Mouse (Mus musculus): ENCODE data around the gene Atp23. TPM values are rescaled to one million over a fixed set of nuclear protein-coding genes. Genes with fewer than 3 reads are reported as not detected.

The Atp23 gene
- total RNA-seq, 1 experiment: 12.1 TPM

DNA sequence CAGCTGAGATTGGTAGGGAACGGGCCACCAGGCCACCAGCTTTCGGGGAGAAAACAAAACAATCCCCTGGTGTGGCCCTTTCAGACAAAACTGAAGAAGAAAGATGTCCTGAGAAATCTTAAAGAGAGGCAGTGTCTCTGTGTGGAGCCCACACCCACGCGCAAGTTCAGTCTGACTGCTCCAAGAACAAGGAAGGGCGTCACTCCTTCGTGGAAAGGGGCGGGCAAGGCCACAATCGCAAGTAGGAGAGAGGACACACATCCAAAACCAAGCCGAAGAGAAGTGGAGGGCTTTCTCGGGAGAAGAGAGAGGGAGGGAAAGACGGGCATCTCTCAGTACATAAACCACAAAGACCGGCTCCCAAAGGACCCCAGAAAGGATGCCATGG is 27.7 kb upstream of the Atp23 start:
- Histone ChIP-seq H3K4me1 (ENCODE audit: control insufficient read depth in 2 of 2, insufficient read depth in 2 of 2, low read length in 2 of 2, poor library complexity in 1 of 2) (peaks cover 15 to 39% of the 10 kb centered on the region in 2 experiments), H3K9ac (ENCODE audit: insufficient read depth, low read depth, low read length, poor library complexity, severe bottlenecking) (peak overlapping the region; percentile 65; the same call in 1 of the 2 replicates), H3K4me3 (ENCODE audit: insufficient read depth in 1 of 2, low read depth in 1 of 2, low read length in 2 of 2, poor library complexity in 1 of 2, severe bottlenecking in 1 of 2) (peak overlapping the region in 1 of 2 experiments; percentile 73; a peak in 3 of 4 replicates), H3K36me3 (ENCODE audit: control insufficient read depth, insufficient read depth, low read length, poor library complexity, severe bottlenecking) (no peaks in the 10 kb centered on the region), H3K27ac (ENCODE audit: insufficient read depth, low read depth, low read length, poor library complexity, severe bottlenecking) (no peak overlapping the region), H3K9me3 (ENCODE audit: control insufficient read depth, insufficient read depth, low read depth, low read length) (no peaks in the 10 kb centered on the region)
- DNase-seq (ENCODE audit: low read depth, low spot score): no peak
- no peak for TF ChIP-seq ZC3H11A (IDR thresholded peaks at IDR 0.05; ENCODE audit: borderline replicate concordance, low read depth, low read length)
- no peak for TF ChIP-seq HCFC1 (IDR thresholded peaks at IDR 0.05; ENCODE audit: borderline replicate concordance, insufficient read depth, low read length)
- TF ChIP-seq CHD2 (IDR thresholded peaks at IDR 0.05; ENCODE audit: low read depth, low read length): no peak
- TF ChIP-seq ZNF384 (IDR thresholded peaks at IDR 0.05; ENCODE audit: low read depth, low read length): no peak
- no peak for TF ChIP-seq MAFK (IDR thresholded peaks at IDR 0.05; ENCODE audit: insufficient read depth, low read depth, low read length)
- in situ Hi-C loops (cut with MboI; ENCODE audit: low sequenced_read_pairs in 2 of 2, unreplicated experiment in 2 of 2): no loop called here

DNA sequence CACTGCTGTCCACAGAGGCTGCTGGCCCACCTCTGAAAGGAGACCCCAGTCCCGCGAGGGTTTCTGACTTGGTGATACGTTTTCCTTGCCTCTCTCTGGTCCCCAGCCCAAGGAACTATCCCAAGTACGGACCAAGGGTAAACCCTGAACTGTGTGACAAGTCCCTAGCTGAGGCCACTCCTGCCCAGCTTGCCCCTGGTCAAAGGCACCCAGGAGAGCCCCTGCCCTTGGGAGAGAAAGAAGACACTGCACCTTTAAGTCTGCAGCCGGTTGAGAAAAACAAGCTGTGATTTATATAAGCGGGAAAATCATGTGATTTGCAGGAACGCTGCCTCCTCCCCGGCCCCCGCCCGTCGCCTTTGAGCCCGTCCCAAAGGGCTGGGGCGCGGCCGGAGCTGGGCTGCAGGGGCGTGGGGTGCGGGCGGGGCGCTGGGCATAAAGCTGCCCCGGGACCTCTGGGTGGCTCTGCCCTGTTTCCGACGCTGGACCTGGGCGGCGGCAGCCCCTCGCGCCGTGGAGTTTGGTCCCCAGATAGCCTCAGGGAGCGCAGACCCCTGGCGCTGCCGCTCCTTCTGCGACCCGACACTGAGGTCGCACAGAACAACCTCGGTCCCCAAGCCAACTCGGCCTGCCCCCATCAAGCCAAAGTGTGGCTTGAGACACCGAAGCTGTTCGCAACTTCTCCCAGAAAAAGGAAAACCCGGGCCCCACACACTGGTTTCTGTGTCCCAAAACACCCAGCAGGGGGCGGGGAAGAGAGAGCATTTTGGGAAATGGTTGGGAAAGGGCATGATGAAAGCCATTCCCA is 27.1 kb upstream of the Atp23 start:
- in situ Hi-C loops (cut with MboI; ENCODE audit: low sequenced_read_pairs in 2 of 2, unreplicated experiment in 2 of 2): no loop called here
- Histone ChIP-seq H3K27ac (ENCODE audit: insufficient read depth, low read depth, low read length, poor library complexity, severe bottlenecking) (no peak overlapping the region; the same call in 1 of the 2 replicates), H3K9ac (ENCODE audit: insufficient read depth, low read depth, low read length, poor library complexity, severe bottlenecking) (peak overlapping the region; percentile 65), H3K9me3 (ENCODE audit: control insufficient read depth, insufficient read depth, low read depth, low read length) (no peaks in the 10 kb centered on the region), H3K4me1 (ENCODE audit: control insufficient read depth in 2 of 2, insufficient read depth in 2 of 2, low read length in 2 of 2, poor library complexity in 1 of 2) (peaks cover 15 to 39% of the 10 kb centered on the region in 2 experiments), H3K36me3 (ENCODE audit: control insufficient read depth, insufficient read depth, low read length, poor library complexity, severe bottlenecking) (no peaks in the 10 kb centered on the region), H3K4me3 (ENCODE audit: insufficient read depth in 1 of 2, low read depth in 1 of 2, low read length in 2 of 2, poor library complexity in 1 of 2, severe bottlenecking in 1 of 2) (peak overlapping the region; percentile 70 to 73)
- peak; percentile 77 for DNase-seq (ENCODE audit: low read depth, low spot score)
- TF ChIP-seq ZC3H11A (IDR thresholded peaks at IDR 0.05; ENCODE audit: borderline replicate concordance, low read depth, low read length): no peak
- TF ChIP-seq HCFC1 (IDR thresholded peaks at IDR 0.05; ENCODE audit: borderline replicate concordance, insufficient read depth, low read length): no peak; the same call in 1 of the 2 replicates
- TF ChIP-seq MAFK (IDR thresholded peaks at IDR 0.05; ENCODE audit: insufficient read depth, low read depth, low read length): no peak
- TF ChIP-seq ZNF384 (IDR thresholded peaks at IDR 0.05; ENCODE audit: low read depth, low read length): no peak
- no peak for TF ChIP-seq CHD2 (IDR thresholded peaks at IDR 0.05; ENCODE audit: low read depth, low read length)

GRCm38 (mm10) chr10:126927101-126927961 is 26.2 kb upstream of the Atp23 start:
- DNase-seq (ENCODE audit: low read depth, low spot score): no peak
- Histone ChIP-seq H3K9ac (ENCODE audit: insufficient read depth, low read depth, low read length, poor library complexity, severe bottlenecking) (no peak overlapping the region), H3K36me3 (ENCODE audit: control insufficient read depth, insufficient read depth, low read length, poor library complexity, severe bottlenecking) (no peaks in the 10 kb centered on the region), H3K4me3 (ENCODE audit: insufficient read depth in 1 of 2, low read depth in 1 of 2, low read length in 2 of 2, poor library complexity in 1 of 2, severe bottlenecking in 1 of 2) (peak overlapping the region; percentile 70 to 73; a peak in 3 of 4 replicates), H3K4me1 (ENCODE audit: control insufficient read depth in 2 of 2, insufficient read depth in 2 of 2, low read length in 2 of 2, poor library complexity in 1 of 2) (peaks cover 15 to 36% of the 10 kb centered on the region in 2 experiments), H3K9me3 (ENCODE audit: control insufficient read depth, insufficient read depth, low read depth, low read length) (no peaks in the 10 kb centered on the region), H3K27ac (ENCODE audit: insufficient read depth, low read depth, low read length, poor library complexity, severe bottlenecking) (no peak overlapping the region; the same call in 1 of the 2 replicates)
- TF ChIP-seq ZNF384 (IDR thresholded peaks at IDR 0.05; ENCODE audit: low read depth, low read length) (no peak), HCFC1 (IDR thresholded peaks at IDR 0.05; ENCODE audit: borderline replicate concordance, insufficient read depth, low read length) (no peak), ZC3H11A (IDR thresholded peaks at IDR 0.05; ENCODE audit: borderline replicate concordance, low read depth, low read length) (no peak), CHD2 (IDR thresholded peaks at IDR 0.05; ENCODE audit: low read depth, low read length) (no peak), MAFK (IDR thresholded peaks at IDR 0.05; ENCODE audit: insufficient read depth, low read depth, low read length) (no peak)
- in situ Hi-C loops (cut with MboI; ENCODE audit: low sequenced_read_pairs in 2 of 2, unreplicated experiment in 2 of 2): no loop called here

- no peak for TF ChIP-seq CHD2 (IDR thresholded peaks at IDR 0.05; ENCODE audit: low read depth, low read length)
- no peaks in the 10 kb centered on the region for H3K36me3 ChIP-seq (ENCODE audit: control insufficient read depth, insufficient read depth, low read length, poor library complexity, severe bottlenecking)
- H3K27ac ChIP-seq (ENCODE audit: insufficient read depth, low read depth, low read length, poor library complexity, severe bottlenecking): no peak overlapping the region
- no peak overlapping the region for H3K9ac ChIP-seq (ENCODE audit: insufficient read depth, low read depth, low read length, poor library complexity, severe bottlenecking)
- H3K9me3 ChIP-seq (ENCODE audit: control insufficient read depth, insufficient read depth, low read depth, low read length): 0 out of 2 replicates have a peak, but pooled peaks cover 2% of the 10 kb centered on the region
- H3K4me3 ChIP-seq (ENCODE audit: insufficient read depth in 1 of 2, low read depth in 1 of 2, low read length in 2 of 2, poor library complexity in 1 of 2, severe bottlenecking in 1 of 2): no peak overlapping the region
- in situ Hi-C loops (cut with MboI; ENCODE audit: low sequenced_read_pairs in 2 of 2, unreplicated experiment in 2 of 2): no loop called here
- H3K4me1 ChIP-seq (ENCODE audit: control insufficient read depth in 2 of 2, insufficient read depth in 2 of 2, low read length in 2 of 2, poor library complexity in 1 of 2): peaks cover 9 to 25% of the 10 kb centered on the region in 2 experiments
- no peak for DNase-seq (ENCODE audit: low read depth, low spot score)
Measured at GRCm38 (mm10) chr10:126925391-126925790, 24.2 kb upstream of the Atp23 start.
